Mouse (Mus musculus): ENCODE measurements around the gene Rtca.

Gene Rtca

DNA sequence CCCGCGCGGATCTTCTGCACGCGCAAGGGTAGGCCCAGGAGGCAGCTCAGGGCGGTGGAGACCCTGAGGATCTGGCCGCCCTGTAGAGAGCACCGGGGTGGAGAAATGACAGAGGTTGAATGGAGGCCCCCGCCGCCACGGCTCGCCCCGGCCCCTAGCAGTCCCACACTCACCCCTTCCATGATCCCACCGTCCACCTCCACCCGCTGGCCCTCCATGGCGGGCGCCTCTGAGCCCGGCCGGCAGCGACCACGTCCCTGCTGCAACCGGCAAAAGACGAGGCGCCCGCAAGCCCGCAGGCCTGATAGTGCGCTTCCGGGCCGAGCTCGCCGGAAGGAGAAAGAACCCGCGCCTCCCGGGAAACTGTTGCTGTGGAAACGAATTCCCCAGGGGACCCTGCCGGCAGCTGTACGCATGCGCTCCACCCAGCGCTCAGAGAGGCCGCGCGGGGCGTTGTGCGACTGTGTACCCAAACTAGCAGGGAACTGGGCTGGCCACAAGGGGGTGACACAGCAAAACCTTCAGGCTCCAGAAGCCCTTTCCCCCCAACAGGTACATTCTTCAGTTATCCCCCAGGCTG lies at the start of gene Rtca:
Gene Rtca, minus strand, starts transcription at position 437 of the 580 bp plus-strand sequence.
- peak; percentile 97 for DNase-seq (ENCODE audit: low spot score)

DNA sequence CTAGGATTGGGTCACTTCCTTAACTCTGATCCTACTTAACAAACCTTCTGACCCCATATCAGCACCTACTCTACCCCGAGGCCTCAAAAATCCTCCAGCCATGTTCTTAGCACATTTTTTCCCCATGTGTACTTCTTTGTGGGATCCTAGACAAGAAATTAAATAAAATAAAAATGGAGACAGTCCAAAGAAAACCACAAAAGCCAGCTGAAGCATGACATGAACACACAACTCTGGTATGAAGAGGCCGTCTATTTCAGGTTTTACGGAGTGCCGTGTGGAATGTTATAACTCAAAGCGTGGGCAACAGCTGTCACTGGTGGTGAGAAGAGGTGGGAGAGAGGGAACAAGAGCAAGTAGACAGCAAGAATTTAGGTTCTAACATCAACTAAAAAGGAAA lies 43.4 kb upstream of the Rtca start:
- DNase-seq (ENCODE audit: low spot score): no peak

- no peak for DNase-seq (ENCODE audit: low spot score)
Measured at GRCm38 (mm10) chr3:116547430-116547829, 39.4 kb upstream of the Rtca start.

DNA sequence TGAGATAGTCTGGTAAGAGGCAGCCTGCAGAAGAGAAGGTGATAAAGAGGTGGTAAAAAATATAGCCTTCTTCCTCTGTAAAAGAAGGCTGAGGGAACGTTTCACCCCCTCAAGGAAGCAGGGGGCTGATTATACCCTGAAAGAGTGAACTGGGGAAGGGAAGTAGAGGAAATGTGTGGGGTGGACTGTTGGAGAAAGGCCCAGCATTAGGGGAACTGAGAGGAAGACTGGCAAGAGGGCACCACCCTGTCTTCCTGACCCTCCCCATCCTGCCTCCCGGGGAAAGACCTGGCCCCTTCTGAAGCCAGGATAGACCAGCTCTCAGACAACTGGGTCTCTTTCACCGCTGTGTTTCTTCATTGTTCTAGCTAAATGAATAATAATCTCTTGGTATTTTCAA lies 34.5 kb upstream of the Rtca start:
- DNase-seq (ENCODE audit: low spot score): no peak

DNA sequence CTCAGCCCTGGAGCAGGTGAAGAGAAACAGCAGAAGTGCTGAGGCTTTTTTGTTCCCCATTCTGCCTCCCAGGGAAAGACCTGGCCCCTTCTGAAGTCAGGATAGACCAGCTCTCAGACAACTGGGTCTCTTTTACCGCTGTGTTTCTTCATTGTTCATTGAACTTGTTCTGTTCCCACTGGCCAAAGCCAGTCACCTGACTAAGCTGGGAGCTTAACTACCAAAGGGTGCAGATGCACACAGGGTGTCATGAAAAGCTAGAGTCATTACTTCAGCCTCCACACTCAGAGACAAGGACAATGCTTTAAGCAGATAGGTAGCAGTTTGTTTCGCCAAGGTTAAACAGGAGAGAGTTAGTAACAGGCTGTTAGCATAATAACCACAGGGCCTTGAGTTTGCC lies 34.1 kb upstream of the Rtca start:
- no peak for DNase-seq (ENCODE audit: low spot score)

DNA sequence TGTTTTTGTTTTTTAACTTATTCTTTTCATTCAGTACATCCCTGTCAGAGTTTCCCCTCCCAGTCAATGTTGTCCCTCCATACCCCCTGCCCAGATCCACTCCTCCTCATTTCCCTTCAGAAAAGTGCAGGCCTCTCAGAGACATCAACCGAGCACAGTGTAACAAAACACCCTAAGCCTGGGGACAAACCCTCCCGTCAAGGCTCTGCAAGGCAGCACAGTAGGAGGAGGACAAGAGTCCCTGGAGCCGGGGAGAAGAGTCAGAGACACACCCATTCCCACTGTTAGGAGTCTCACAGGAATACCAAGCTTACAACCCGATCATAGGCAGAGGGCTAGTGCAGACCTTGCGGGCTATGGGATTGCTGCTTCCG lies 29.2 kb upstream of the Rtca start:
- no peak for DNase-seq (ENCODE audit: low spot score)

- DNase-seq (ENCODE audit: low spot score): peak; percentile 17
Measured at GRCm38 (mm10) chr3:116536428-116537199, 28.6 kb upstream of the Rtca start.

DNA sequence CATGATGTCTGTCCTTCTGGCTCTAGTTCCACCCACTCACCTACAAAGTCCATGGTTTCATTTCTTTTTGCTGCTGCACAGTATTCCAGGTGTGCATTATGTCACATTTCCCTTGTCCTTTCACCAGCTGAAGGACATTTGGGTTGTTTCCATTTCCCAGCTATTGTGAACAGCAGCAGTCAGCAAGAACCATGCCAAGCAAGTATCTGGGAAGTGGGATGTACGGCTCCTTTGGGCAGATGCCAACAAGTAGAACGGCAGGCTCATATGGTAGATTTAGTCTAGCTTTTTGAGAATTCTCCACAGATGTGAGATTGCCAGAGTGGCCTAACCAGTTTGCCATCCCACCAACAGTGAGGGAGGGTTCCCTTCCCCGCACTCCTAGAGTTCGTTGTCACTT lies 22.8 kb upstream of the Rtca start:
- no peak for DNase-seq (ENCODE audit: low spot score)

DNA sequence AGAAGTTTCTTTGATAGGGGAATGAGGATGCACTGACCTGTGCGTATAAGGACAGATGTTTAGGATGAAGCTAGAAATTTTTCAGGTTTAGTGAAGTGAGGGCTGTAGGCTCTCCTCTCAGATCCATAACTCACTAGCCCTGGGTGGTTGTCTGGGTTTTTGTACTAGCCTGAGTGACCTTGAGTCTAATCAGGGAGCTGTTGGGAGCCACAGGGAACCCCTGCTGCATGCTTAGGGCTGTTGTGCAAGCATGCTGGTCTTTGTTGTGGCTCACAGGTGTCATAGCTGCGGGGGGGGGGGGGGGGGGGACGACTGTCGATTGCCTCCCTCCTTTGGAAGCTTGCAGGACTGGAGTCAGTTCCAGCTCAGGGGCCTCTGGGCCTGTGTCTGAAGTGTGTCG lies 21.7 kb upstream of the Rtca start:
- no peak for DNase-seq (ENCODE audit: low spot score)

DNA sequence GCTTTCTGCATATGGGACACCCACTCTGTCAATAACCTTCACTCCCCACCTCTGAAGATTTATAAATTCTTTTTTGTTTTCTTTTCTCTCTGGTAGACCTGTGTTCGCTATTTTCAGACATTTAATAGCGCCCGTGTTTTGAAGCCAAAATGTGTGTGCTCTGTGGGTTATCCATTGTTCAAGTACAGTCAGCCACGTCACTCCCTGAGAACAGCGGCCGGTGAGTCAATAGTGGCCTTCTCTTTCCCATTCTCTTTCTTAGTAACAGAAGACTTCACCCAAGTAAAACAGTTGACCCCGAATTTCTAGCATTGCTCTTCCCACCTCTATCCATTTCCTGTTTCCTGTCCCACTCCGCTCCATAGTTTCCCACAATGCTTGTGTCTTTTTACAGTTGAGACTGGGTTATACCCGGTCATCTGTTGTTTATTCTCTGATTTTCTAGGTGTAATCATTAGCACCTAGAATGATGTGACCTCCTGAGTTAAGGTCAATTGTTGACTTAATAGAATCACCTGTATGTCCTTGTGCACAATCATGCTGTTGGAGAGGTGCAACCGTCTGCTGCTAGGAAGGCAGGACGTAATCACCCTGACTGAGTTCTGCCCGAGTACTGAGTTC lies 12.2 kb upstream of the Rtca start:
- DNase-seq (ENCODE audit: low spot score): no peak

- peak; percentile 77 for DNase-seq (ENCODE audit: low spot score)
Measured at GRCm38 (mm10) chr3:116512904-116513716, 5.1 kb upstream of the Rtca start, which contains the start of gene Dbt. Gene Dbt, plus strand, starts transcription at chr3:116513070.

DNA sequence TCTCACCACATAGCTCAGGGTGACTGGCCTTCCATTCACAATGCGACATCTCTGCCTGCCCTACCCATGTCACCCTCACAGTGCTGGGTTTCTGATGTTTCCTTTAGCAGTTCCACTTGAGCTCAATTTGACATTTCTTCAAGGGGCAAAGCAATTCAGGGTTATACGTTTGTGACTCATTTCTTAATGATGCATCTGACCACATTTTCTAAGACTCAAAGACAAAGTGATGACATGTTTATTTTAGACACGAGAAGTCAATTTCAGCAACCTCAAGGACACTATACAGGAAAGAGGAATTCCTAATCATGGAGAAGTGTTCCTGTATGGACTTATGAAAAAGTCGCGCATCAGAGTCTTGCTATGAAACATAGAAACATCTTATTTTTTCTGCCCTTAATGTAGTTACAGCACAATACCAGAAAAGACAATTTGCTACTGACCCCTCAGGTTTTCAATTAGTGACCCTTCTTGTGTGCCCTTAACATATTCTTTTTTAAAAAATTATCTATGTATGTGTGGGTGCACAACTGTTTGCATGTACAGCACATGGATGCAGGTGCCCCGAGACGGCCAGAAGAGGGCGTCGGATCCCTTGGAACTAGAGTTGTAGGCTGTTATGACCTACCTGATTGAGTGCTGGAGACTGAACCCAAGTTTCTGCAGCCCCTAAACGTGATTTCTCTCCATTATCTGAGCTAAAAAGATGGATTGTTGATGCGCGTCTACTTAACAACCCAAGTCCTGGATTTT lies 4.3 kb upstream of the Rtca start:
- no peak for DNase-seq (ENCODE audit: low spot score)

DNA sequence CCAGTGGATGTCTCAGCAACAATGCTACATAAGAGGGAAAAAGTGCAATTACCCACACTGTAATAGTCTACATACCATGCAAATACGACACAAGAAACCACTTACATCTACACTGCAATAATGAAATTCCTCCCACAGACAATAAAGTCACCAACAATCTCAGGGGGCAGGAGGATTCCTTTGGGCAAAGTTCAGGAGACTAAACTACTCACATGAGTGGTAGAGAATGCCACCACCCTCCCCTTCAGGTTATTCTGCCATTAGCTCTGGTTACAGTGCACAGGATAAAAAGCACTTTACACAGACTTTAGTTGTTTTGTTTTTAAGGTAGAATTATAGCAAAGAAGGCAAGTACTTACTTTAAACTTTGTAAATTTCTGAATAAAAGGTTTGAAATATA lies 12.3 kb downstream of the Rtca start:
- no peak for DNase-seq (ENCODE audit: low spot score)

DNA sequence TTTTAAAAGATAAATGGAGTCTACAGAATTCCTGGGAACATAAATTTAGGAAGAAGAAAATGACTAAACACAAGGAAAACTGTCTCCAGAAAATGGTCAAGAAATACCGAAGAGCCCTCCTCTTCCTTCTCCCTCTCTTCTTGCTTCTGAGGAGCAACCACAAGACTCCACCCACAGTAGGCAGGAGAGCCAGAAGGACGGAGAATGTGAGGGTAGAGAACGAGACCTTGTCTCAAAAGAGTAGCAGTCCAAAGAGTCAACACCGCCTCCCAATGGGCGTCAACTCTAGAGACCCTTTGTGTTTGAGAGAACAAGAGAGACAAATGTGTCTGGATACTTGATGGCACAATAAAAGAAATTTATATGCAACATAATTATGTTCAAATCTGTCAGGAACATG lies 14.3 kb downstream of the Rtca start:
- DNase-seq (ENCODE audit: low spot score): no peak

- DNase-seq (ENCODE audit: low spot score): no peak
Measured at GRCm38 (mm10) chr3:116491923-116492454, 16.0 kb downstream of the Rtca start.

DNA sequence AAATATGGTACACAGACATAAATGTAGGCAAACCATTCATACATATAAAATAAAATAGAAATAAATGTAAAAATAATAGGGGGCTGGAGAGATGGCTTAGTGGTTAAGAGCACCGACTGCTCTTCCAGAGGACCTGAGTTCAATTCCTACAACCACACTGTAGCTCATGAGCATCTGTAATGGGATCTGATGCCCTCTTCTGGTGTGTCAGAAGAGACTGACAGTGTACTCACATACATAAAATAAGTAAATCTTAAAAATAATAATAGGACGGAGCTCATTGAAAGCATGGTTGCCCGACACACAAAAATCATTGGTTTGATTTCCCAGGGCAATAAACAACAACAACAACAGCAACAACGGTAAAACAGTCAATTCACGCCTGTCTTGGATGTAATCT lies 17.1 kb downstream of the Rtca start:
- DNase-seq (ENCODE audit: low spot score): no peak

DNA sequence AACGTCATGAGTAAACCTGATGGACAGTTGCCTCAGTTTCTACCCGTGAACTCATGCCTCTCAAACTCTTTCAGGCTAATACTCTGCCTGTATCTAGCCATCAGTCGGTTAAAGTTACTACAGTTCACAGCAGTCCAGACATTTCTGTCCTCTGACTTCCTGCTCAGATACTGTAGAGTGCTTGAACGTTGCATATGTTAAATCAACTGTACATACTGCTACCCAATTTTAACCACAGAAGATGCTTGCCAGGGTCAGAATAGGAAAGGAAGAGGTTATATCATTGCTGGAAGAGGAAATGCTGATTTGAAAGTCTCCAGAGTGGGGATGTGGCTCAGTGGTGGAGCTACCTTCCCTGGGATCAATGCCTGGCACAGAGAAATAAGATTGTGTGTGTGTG lies 24.7 kb downstream of the Rtca start:
- DNase-seq (ENCODE audit: low spot score): no peak

- DNase-seq (ENCODE audit: low spot score): no peak
Measured at GRCm38 (mm10) chr3:116482724-116483123, 25.3 kb downstream of the Rtca start.

DNA sequence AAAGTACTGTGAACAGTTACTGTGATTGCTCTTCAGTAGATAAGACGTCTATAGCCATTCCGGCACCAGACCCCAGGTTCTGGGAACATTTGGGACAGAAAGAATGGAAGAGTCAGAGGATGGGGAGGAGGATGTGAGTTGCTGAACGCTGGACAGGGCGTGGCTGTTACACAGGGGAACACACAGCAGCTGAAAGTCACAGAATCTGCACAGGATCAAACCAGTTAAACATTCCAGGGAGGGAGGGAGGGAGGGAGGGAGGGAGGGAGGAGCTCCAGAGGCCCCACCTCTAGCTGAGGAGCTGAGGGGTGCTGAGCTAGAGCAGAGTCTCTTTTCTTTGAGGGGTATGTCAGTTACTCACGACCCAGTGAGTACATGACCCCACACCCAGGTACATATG lies 27.1 kb downstream of the Rtca start:
- DNase-seq (ENCODE audit: low spot score): no peak

GRCm38 (mm10) chr3:116480119-116480518 lies 27.9 kb downstream of the Rtca start:
- DNase-seq (ENCODE audit: low spot score): no peak

GRCm38 (mm10) chr3:116477351-116477750 lies 30.7 kb downstream of the Rtca start:
- DNase-seq (ENCODE audit: low spot score): no peak
